ENCODE assay signal across 13 mouse cellular contexts in the genomic region with DNA sequence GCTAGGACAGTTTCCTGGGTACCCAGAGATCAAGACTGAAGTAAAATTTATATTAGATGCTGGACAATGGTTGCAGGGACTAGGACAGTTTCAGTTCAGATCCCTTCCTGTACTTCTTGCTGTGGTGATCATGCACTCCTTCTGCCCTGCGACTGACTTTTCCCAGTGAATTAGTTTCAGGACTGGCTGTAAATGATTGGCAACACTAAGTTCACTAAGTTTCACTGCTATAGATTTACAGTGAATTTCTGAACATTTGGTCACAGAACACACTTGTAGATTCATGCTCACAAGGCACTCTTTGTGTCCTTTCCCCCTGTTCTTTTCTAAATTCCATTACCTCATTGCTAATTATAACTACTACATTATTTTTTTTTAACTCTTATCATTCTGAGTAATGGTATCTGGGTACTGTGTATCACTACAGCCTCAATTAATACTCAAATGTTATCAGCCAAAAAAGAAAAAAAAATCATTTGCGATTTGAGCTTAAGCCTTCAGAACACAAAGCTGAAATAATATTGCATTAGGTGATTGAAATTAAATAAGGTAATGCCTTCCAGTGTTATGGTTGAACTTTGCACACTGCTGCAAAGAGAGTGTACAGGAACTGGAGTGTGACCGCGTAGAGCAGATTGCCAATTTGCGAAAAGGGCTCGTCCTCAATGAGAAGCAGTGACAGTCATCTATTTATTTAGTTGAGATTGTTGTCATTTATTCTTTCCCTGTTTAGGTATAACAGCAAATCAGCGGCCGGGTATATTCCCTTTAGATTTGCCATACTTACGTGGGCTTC.
"Had no signal": no experiment of that assay in that cellular context is flagged by ENCODE, and none has a peak within 500 bp of the region (broad histone marks: within the 10 kb centered on the region; RNA-seq: fewer than 3 reads in every experiment).

No protein-coding gene starts in this region.

- H3K36me3 ChIP-seq: limb, embryonic 15.5 days; liver, embryonic 12.5 days; midbrain, embryonic 10.5 days; neural tube, embryonic 15.5 days had no signal

- H3K4me3 ChIP-seq: limb, embryonic 15.5 days; liver, embryonic 12.5 days; midbrain, embryonic 10.5 days; myocyte; neural tube, embryonic 15.5 days had no signal

- H3K27me3 ChIP-seq: limb, embryonic 15.5 days; liver, embryonic 12.5 days; neural tube, embryonic 15.5 days had no signal

- ATAC-seq: liver, embryonic 12.5 days had no signal

- H3K4me1 ChIP-seq: liver, embryonic 12.5 days; midbrain, embryonic 10.5 days had no signal

- DNase-seq: layer of hippocampus, adult 9-11 months; layer of hippocampus, postnatal 36 days; lung, embryonic 14.5 days; lung, postnatal 10 days; lung, postnatal 4 days; right cerebral cortex, adult 18-20 months; right cerebral cortex, postnatal 25 days; thymus, postnatal 36 days had no signal

- H3K9me3 ChIP-seq: limb, embryonic 15.5 days; liver, embryonic 12.5 days; midbrain, embryonic 10.5 days; neural tube, embryonic 15.5 days had no signal

- H3K9ac ChIP-seq: limb, embryonic 15.5 days; liver, embryonic 12.5 days; lung, embryonic 14.5 days; neural tube, embryonic 15.5 days had no signal

- H3K4me2 ChIP-seq: limb, embryonic 15.5 days; liver, embryonic 12.5 days; lung, embryonic 14.5 days; neural tube, embryonic 15.5 days had no signal

- H3K27ac ChIP-seq: limb, embryonic 15.5 days; liver, embryonic 12.5 days; midbrain, embryonic 10.5 days; neural tube, embryonic 15.5 days had no signal
